Mouse (Mus musculus) liver, embryonic 16.5 days (tissue): ENCODE measurements at regions not wholly inside any gene's neighbourhood (a gene's known extent, or its start where the extent isn't known, plus 50 kb on each side); places are given as distances from the start of the nearest gene placed in this dataset.

Experiments used
- ATAC-seq: fragments of 200-750 bp; cut with Nextera tagmentation; 2 replicates; pipeline ENCODE4 v1.8.0; 2017; ENCODE audit warnings: low read depth, mild to moderate bottlenecking, moderate number of reproducible peaks, moderate library complexity
- H3K27ac ChIP-seq: fragments of 300-500 bp; sonication (generic); 2 replicates; pipeline ENCODE4 v1.5.1; 2014; ENCODE audit warnings: mild to moderate bottlenecking, low read length
- H3K27me3 ChIP-seq: fragments of 300-500 bp; sonication (generic); 2 replicates; pipeline ENCODE4 v1.6.1; 2014; ENCODE audit warnings: low read depth, low read length, mixed read lengths; ENCODE audit not compliant: control insufficient read depth, insufficient read depth
- H3K36me3 ChIP-seq: fragments of 300-500 bp; sonication (generic); 2 replicates; pipeline ENCODE4 v1.6.1; 2014; ENCODE audit warnings: mild to moderate bottlenecking; ENCODE audit not compliant: control insufficient read depth, insufficient read depth
- H3K4me1 ChIP-seq: fragments of 300-500 bp; sonication (generic); 2 replicates; pipeline ENCODE4 v1.6.1; 2014; ENCODE audit warnings: low read depth, low read length, mixed read lengths; ENCODE audit not compliant: control insufficient read depth
- H3K4me2 ChIP-seq: fragments of 300-500 bp; sonication (generic); 2 replicates; pipeline ENCODE4 v1.6.1; 2014; ENCODE audit warnings: low read depth, low read length, mixed read lengths
- H3K4me3 ChIP-seq: fragments of 300-500 bp; sonication (generic); 2 replicates; pipeline ENCODE4 v1.5.1; 2014; ENCODE audit warnings: low read depth, mild to moderate bottlenecking, low read length
- H3K9ac ChIP-seq: fragments of 300-500 bp; sonication (generic); 2 replicates; pipeline ENCODE4 v1.6.1; 2014; ENCODE audit warnings: low read depth, low read length
- H3K9me3 ChIP-seq: fragments of 300-500 bp; sonication (generic); replicated peaks from 2 replicates; pipeline ENCODE4 v1.6.1; 2016; ENCODE audit warnings: low read length; ENCODE audit not compliant: control insufficient read depth
- WGBS: fragments of 180-500 bp; shearing (Covaris S2); extraction: QIAGEN DNeasy Blood & Tissue Kit; methylation state at CpG from one replicate; pipeline ENCODE4 v1.1.7; 2014; ENCODE audit not compliant: insufficient replicate concordance; 5-methylcytosine and 5-hydroxymethylcytosine counted together

DNA sequence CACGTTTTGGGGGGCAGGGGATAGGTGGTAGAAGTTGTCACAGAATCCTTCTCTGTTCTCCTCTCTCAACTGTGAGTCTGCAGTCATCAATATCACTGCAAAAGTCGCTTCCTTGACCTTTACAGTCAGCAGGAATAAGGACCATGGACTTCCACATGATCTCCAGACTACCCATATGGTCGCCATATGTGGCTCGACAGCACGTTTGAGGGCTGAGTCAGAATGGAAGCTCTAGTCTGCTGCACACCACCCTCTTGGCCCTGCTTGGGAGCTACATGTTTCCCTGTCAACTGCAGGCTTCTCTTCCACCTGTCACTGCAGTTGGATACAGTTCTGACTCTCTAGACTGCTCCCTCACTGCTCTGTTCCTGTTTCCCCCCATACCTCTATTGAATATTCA lies 590.6 kb downstream of the Isl1 start:
- WGBS = 53% methylated on average over 5 of the region's 5 CpGs
- H3K4me2 ChIP-seq = no peak overlapping the region
- H3K27ac ChIP-seq = no peak overlapping the region
- H3K4me1 ChIP-seq = no peaks in the 10 kb centered on the region
- no peak overlapping the region for H3K9ac ChIP-seq
- no peak overlapping the region for H3K4me3 ChIP-seq
- no peak for ATAC-seq
- no peaks in the 10 kb centered on the region for H3K27me3 ChIP-seq
- no peaks in the 10 kb centered on the region for H3K9me3 ChIP-seq
- no peaks in the 10 kb centered on the region for H3K36me3 ChIP-seq

DNA sequence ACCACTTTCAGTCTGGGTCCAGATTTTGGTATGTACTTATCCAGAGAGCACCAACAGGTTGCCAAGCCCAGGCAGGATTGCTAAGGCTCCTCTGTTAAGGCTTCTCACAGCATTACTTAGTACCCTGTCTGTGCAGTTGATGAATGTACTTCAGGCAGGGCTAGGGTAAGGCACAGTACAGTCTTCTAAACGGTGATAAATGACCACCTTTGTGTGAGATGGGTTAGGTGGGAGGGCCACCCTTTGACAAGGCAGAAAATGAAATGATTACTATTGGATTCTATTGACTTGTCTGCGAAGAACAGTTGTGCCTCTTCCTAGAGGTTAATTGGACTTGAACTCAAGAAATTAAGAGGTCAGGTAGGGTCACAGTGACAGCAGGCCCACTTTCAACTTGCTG lies 594.4 kb upstream of the Itga1 start:
- Histone ChIP-seq H3K4me3 (no peak overlapping the region), H3K4me1 (no peaks in the 10 kb centered on the region), H3K27ac (no peak overlapping the region), H3K36me3 (no peaks in the 10 kb centered on the region), H3K9ac (no peak overlapping the region), H3K4me2 (no peak overlapping the region), H3K9me3 (no peaks in the 10 kb centered on the region), H3K27me3 (no peaks in the 10 kb centered on the region)
- WGBS = 60% methylated on average over 2 of the region's 2 CpGs
- ATAC-seq = no peak

DNA sequence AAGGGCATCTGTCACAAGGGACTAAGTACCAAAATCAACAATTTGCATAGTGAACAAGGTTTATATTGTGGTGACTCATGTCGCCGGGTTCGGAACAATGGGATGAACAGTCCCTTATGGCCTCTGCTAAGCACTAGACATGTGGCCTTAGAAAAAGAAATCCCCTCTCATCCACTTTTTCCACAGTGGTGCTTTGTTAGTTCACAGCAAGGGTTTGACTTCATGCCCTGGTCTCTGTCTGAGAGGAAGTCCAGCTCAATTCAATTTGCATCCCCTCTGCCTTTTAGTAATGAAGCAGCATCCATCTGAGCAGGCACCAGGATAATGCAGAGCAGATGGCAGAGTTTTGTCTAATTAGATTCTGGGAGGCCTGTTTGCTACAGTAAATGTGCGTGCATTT lies 585.7 kb upstream of the Itga1 start:
- no peaks in the 10 kb centered on the region for H3K4me1 ChIP-seq
- no peak for ATAC-seq
- H3K27me3 ChIP-seq = no peaks in the 10 kb centered on the region
- H3K36me3 ChIP-seq = no peaks in the 10 kb centered on the region
- no peak overlapping the region for H3K4me3 ChIP-seq
- no peaks in the 10 kb centered on the region for H3K9me3 ChIP-seq
- no peak overlapping the region for H3K4me2 ChIP-seq
- 59% methylated on average over 4 of the region's 4 CpGs for WGBS
- H3K27ac ChIP-seq = no peak overlapping the region
- no peak overlapping the region for H3K9ac ChIP-seq

DNA sequence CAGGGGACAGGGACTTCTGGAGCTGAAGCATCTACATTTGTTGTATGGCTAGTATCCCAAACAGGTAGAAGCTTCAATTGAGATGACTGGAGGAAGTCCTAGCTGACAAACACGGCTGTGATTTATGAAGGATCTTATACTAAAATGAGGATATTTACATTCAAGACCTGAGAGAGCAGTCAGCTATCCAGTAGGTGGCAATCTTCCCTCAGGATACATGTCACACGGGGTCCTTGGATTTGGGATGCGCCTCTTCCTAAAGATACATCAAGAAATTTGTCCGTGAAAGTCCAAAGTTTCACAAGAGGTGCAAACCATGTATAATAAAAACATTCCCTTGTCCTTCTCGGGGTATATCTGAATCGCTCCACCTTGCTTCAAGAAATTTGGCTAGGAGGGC lies 577.8 kb upstream of the Itga1 start:
- ATAC-seq = no peak
- Histone ChIP-seq H3K9me3 (no peaks in the 10 kb centered on the region), H3K4me2 (no peak overlapping the region), H3K4me3 (no peak overlapping the region), H3K36me3 (no peaks in the 10 kb centered on the region), H3K4me1 (no peaks in the 10 kb centered on the region), H3K9ac (no peak overlapping the region), H3K27ac (no peak overlapping the region), H3K27me3 (no peaks in the 10 kb centered on the region)
- 31% methylated on average over 6 of the region's 6 CpGs for WGBS

DNA sequence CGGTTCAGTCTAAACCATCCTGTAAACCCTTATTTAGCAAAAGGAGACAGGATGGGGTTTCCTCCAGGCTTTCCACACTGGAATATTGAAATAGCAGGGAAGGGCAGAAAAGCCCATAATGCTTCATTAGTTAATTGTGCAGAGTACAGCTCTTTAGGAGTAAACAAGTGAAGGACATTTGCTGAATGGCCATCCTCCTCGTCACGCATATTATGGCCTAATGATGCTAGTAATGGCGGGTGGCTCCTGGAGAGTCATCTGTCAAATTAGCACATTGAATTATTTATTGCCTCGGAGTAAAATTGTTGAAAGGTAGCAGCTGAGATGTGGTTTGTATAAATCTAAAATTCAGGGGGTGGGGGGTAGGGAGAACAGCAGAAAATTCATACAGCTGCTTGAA lies 575.1 kb upstream of the Itga1 start:
- Histone ChIP-seq H3K27me3 (no peaks in the 10 kb centered on the region), H3K4me1 (no peaks in the 10 kb centered on the region), H3K9me3 (no peaks in the 10 kb centered on the region), H3K27ac (no peak overlapping the region), H3K4me3 (no peak overlapping the region), H3K4me2 (no peak overlapping the region), H3K36me3 (no peaks in the 10 kb centered on the region), H3K9ac (no peak overlapping the region)
- WGBS = 54% methylated on average over 5 of the region's 5 CpGs
- ATAC-seq = no peak

DNA sequence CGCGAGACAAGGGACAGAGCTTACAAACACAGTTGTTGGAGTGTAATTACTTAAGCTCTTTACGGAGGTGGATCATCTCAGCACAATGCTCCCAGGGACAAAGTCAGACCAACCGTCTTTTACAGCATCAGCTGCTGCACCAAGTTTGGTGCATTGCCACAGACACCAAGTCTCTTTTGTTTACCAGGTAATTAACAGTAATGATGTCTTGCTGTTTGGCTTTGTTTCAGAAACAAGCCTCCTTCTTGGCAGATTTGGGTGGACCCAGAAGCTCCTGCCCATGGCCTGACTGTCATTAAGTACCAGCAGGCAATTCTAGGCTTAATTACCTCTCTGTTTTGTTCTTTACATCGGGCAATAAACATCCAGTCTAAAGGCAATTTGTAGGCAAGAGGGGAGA lies 572.0 kb upstream of the Itga1 start:
- H3K4me1 ChIP-seq = no peaks in the 10 kb centered on the region
- H3K27me3 ChIP-seq = no peaks in the 10 kb centered on the region
- no peak overlapping the region for H3K4me2 ChIP-seq
- H3K4me3 ChIP-seq = no peak overlapping the region
- no peaks in the 10 kb centered on the region for H3K9me3 ChIP-seq
- no peaks in the 10 kb centered on the region for H3K36me3 ChIP-seq
- WGBS = 21% methylated on average over 5 of the region's 5 CpGs
- ATAC-seq = no peak
- H3K9ac ChIP-seq = no peak overlapping the region
- H3K27ac ChIP-seq = no peak overlapping the region

DNA sequence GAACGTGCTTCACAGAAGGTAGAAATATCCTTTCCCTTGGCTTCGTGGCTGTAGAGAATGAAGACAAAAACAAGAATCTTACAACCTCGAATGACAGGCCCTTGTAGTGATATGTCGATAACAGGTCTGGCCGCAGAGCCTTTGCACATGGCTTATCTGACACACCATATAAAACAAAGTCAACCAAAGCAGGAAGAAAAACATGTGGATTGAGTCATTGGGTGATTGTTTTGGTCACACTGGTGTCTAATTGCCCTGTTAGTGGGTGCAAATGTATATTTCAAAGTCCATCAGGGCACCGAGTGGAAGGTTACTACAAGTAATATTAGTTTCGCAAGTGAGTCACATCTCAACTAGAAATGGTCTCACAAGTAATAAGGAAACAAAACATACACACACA lies 569.9 kb upstream of the Itga1 start:
- Histone ChIP-seq H3K9ac (no peak overlapping the region), H3K4me2 (no peak overlapping the region), H3K27ac (no peak overlapping the region), H3K9me3 (no peaks in the 10 kb centered on the region), H3K27me3 (no peaks in the 10 kb centered on the region), H3K4me1 (no peaks in the 10 kb centered on the region), H3K4me3 (no peak overlapping the region), H3K36me3 (no peaks in the 10 kb centered on the region)
- WGBS = 54% methylated on average over 7 of the region's 7 CpGs
- no peak for ATAC-seq

DNA sequence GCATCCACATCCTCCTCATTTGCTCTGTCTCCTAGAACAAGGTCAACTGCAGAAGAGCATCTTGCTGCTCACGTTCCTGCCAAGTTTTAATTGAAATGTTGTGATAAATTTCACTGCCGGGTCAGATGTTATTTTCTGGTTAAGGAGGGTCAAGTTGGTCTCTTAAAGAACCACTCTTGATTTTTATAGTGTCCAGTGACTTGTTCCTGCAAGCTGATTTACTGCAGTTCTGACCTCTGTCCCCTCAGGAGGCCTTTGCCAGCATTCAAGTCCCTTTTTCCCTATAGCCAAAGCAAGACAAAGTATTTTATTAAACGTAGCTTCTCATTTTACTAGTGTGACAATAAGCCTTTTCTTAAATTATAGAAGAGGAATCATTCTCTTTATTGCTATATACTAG lies 567.8 kb upstream of the Itga1 start:
- 54% methylated on average over 3 of the region's 3 CpGs for WGBS
- ATAC-seq = no peak
- H3K27me3 ChIP-seq = no peaks in the 10 kb centered on the region
- no peak overlapping the region for H3K27ac ChIP-seq
- no peak overlapping the region for H3K9ac ChIP-seq
- H3K4me2 ChIP-seq = no peak overlapping the region
- no peak overlapping the region for H3K4me3 ChIP-seq
- H3K4me1 ChIP-seq = no peaks in the 10 kb centered on the region
- H3K9me3 ChIP-seq = no peaks in the 10 kb centered on the region
- H3K36me3 ChIP-seq = no peaks in the 10 kb centered on the region

DNA sequence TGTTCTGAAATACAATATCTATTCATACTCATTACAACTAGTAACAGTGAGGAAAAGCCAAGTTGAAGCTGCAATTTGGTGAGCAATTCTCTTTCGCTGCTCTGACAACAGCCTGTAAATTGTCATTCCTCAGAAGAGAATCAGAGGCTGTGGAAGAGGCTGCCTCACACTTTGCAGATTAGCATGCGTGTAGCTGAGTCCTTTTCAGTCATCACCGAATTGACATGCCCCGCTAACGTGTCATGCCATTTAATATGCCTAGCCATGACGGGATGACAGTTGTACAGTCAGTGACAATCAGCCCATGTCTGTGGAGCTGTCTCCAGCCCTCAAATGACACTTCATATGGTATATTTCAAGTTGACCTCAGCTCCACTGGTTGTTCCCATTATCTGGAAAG lies 553.4 kb upstream of the Itga1 start:
- ATAC-seq = no peak
- H3K27ac ChIP-seq = no peak overlapping the region

DNA sequence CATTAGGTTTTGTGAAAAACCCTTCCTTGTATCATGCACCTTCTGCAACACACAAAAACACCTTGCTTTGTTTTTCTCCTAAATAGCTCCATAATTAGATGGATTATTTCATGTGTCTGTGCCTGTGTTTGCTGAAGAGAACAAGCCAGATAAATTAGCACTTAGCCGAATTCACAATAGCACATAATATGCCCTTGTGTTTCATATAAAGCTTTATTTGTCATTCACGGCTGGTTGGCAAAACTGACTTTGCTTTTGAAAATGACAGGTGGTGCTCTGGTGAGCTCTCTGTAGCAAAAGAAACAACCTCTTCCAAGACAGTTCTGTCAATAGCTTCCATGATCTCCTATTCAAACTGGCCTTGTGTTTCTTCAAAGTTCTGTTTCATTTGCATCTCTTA lies 551.2 kb upstream of the Itga1 start:
- ATAC-seq = no peak
- H3K4me2 ChIP-seq = no peak overlapping the region
- H3K27ac ChIP-seq = no peak overlapping the region
- no peaks in the 10 kb centered on the region for H3K27me3 ChIP-seq
- H3K36me3 ChIP-seq = no peaks in the 10 kb centered on the region
- no peaks in the 10 kb centered on the region for H3K9me3 ChIP-seq
- no peak overlapping the region for H3K4me3 ChIP-seq
- 68% methylated on average over 2 of the region's 2 CpGs for WGBS
- no peak overlapping the region for H3K9ac ChIP-seq
- H3K4me1 ChIP-seq = no peaks in the 10 kb centered on the region

More for the DNA sequence above, 553.4 kb upstream of the Itga1 start:
- Histone ChIP-seq H3K9ac (no peak overlapping the region), H3K27me3 (no peaks in the 10 kb centered on the region), H3K36me3 (no peaks in the 10 kb centered on the region), H3K4me1 (no peaks in the 10 kb centered on the region), H3K4me3 (no peak overlapping the region), H3K4me2 (no peak overlapping the region), H3K9me3 (no peaks in the 10 kb centered on the region)
- 66% methylated on average over 6 of the region's 6 CpGs for WGBS
